Mouse (Mus musculus) G1E (cell line): ENCODE results near the gene Nrd1.

Experiments
- CTCF ChIP-seq: IDR thresholded peaks from 2 replicates; pipeline ENCODE4 v1.5.1; 2012; ENCODE audit warnings: low read depth, low read length, inconsistent platforms, mixed read lengths
- GATA2 ChIP-seq: IDR thresholded peaks from 2 replicates; pipeline ENCODE4 v1.6.1; 2012; ENCODE audit warnings: low read depth, low read length, inconsistent platforms, borderline replicate concordance
- TAL1 ChIP-seq: conservative IDR thresholded peaks from 2 replicates; pipeline ENCODE4 v1.6.1; 2012; ENCODE audit warnings: low read depth, low read length, inconsistent platforms, mixed read lengths

DNA sequence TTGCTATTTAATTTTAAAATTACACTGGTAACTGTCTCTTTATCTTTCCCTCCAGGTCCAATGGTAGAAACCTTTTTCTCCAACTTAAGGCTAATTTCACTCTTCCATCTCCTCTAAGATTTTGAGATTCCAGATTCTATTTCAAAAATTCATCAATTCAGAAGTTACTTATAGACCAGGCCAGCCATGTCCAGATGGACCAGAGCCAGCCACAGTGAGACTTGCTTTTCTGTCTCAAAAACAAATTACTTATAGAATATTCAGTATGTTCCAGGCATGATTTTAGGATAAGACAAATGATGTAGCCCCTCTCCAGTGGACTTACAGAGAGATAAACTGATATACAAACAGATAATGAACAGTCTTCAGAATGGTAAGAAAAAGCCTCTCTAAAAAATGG, 8.6 kb upstream of the Nrd1 start:
- TF ChIP-seq CTCF (no peak), TAL1 (no peak), GATA2 (no peak)
